Mouse (Mus musculus): ENCODE results near the gene Rhd. TPM values are rescaled to one million over a fixed set of nuclear protein-coding genes. Genes with fewer than 3 reads are reported as not detected.
A peak's percentile ranks its signal among the peaks of the same experiment; 100 is the strongest.

The Rhd gene
- polyA plus RNA-seq, 1 experiment from 2014 or later: 1.7 TPM

GRCm38 (mm10) chr4:134876171-134876570 lies 11.8 kb downstream of the Rhd start:
- no peak overlapping the region for H3K4me2 ChIP-seq (ENCODE audit: low read length)
- no peak overlapping the region for H3K27ac ChIP-seq (ENCODE audit: low read depth, low read length)
- no peaks in the 10 kb centered on the region for H3K36me3 ChIP-seq (ENCODE audit: control insufficient read depth, insufficient read depth, low read length)
- no peaks in the 10 kb centered on the region for H3K9me3 ChIP-seq (ENCODE audit: control insufficient read depth, low read length)
- peaks cover 5% of the 10 kb centered on the region for H3K4me1 ChIP-seq (ENCODE audit: control insufficient read depth, insufficient read depth, low read depth, low read length)
- H3K9ac ChIP-seq (ENCODE audit: low read depth, low read length): no peak overlapping the region
- no peak for ATAC-seq
- no peak overlapping the region for H3K4me3 ChIP-seq (ENCODE audit: low read length)
- 83% methylated on average over 9 of the region's 9 CpGs for WGBS
- no peaks in the 10 kb centered on the region for H3K27me3 ChIP-seq (replicated peaks; ENCODE audit: control insufficient read depth, insufficient read depth, low read length)

- WGBS: 2% methylated on average over 17 of the region's 17 CpGs
- H3K36me3 ChIP-seq (ENCODE audit: control insufficient read depth, insufficient read depth, low read length): no peaks in the 10 kb centered on the region
- H3K4me3 ChIP-seq (ENCODE audit: low read length): peak overlapping the region; percentile 36
- peak; percentile 42; the same call in 1 of the 2 replicates for ATAC-seq
- peak overlapping the region; percentile 57 for H3K9ac ChIP-seq (ENCODE audit: low read depth, low read length)
- H3K27ac ChIP-seq (ENCODE audit: low read depth, low read length): no peak overlapping the region
- H3K27me3 ChIP-seq (replicated peaks; ENCODE audit: control insufficient read depth, insufficient read depth, low read length): no peaks in the 10 kb centered on the region
- no peaks in the 10 kb centered on the region for H3K9me3 ChIP-seq (ENCODE audit: control insufficient read depth, low read length)
- peaks cover 5% of the 10 kb centered on the region for H3K4me1 ChIP-seq (ENCODE audit: control insufficient read depth, insufficient read depth, low read depth, low read length)
- H3K4me2 ChIP-seq (ENCODE audit: low read length): peak overlapping the region; percentile 77
Observed at GRCm38 (mm10) chr4:134879410-134879981, 15.2 kb downstream of the Rhd start.

GRCm38 (mm10) chr4:134880041-134880440 lies 15.7 kb downstream of the Rhd start:
- Histone ChIP-seq H3K27me3 (replicated peaks; ENCODE audit: control insufficient read depth, insufficient read depth, low read length) (no peaks in the 10 kb centered on the region), H3K4me3 (ENCODE audit: low read length) (no peak overlapping the region; the same call in 1 of the 2 replicates), H3K4me2 (ENCODE audit: low read length) (peak overlapping the region; percentile 77), H3K27ac (ENCODE audit: low read depth, low read length) (no peak overlapping the region), H3K36me3 (ENCODE audit: control insufficient read depth, insufficient read depth, low read length) (no peaks in the 10 kb centered on the region), H3K4me1 (ENCODE audit: control insufficient read depth, insufficient read depth, low read depth, low read length) (peaks cover 5% of the 10 kb centered on the region), H3K9me3 (ENCODE audit: control insufficient read depth, low read length) (no peaks in the 10 kb centered on the region), H3K9ac (ENCODE audit: low read depth, low read length) (peak overlapping the region; percentile 57)
- WGBS: 36% methylated on average over 6 of the region's 6 CpGs
- no peak for ATAC-seq

- no peak for ATAC-seq
- H3K4me1 ChIP-seq (ENCODE audit: control insufficient read depth, insufficient read depth, low read depth, low read length): peaks cover 5% of the 10 kb centered on the region
- no peak overlapping the region for H3K4me2 ChIP-seq (ENCODE audit: low read length)
- H3K27ac ChIP-seq (ENCODE audit: low read depth, low read length): no peak overlapping the region
- 31% methylated on average over 7 of the region's 7 CpGs for WGBS
- H3K4me3 ChIP-seq (ENCODE audit: low read length): no peak overlapping the region
- H3K9me3 ChIP-seq (ENCODE audit: control insufficient read depth, low read length): no peaks in the 10 kb centered on the region
- no peak overlapping the region for H3K9ac ChIP-seq (ENCODE audit: low read depth, low read length)
- no peaks in the 10 kb centered on the region for H3K36me3 ChIP-seq (ENCODE audit: control insufficient read depth, insufficient read depth, low read length)
- no peaks in the 10 kb centered on the region for H3K27me3 ChIP-seq (replicated peaks; ENCODE audit: control insufficient read depth, insufficient read depth, low read length)
Observed at GRCm38 (mm10) chr4:134883266-134883665, 18.9 kb downstream of the Rhd start.

GRCm38 (mm10) chr4:134883808-134884207 lies 19.5 kb downstream of the Rhd start:
- WGBS: 90% methylated on average over 10 of the region's 10 CpGs
- no peak overlapping the region for H3K4me3 ChIP-seq (ENCODE audit: low read length)
- no peak overlapping the region for H3K27ac ChIP-seq (ENCODE audit: low read depth, low read length)
- no peak overlapping the region for H3K4me2 ChIP-seq (ENCODE audit: low read length)
- H3K9ac ChIP-seq (ENCODE audit: low read depth, low read length): no peak overlapping the region
- no peaks in the 10 kb centered on the region for H3K9me3 ChIP-seq (ENCODE audit: control insufficient read depth, low read length)
- H3K27me3 ChIP-seq (replicated peaks; ENCODE audit: control insufficient read depth, insufficient read depth, low read length): no peaks in the 10 kb centered on the region
- peaks cover 5% of the 10 kb centered on the region for H3K4me1 ChIP-seq (ENCODE audit: control insufficient read depth, insufficient read depth, low read depth, low read length)
- no peak for ATAC-seq
- no peaks in the 10 kb centered on the region for H3K36me3 ChIP-seq (ENCODE audit: control insufficient read depth, insufficient read depth, low read length)

GRCm38 (mm10) chr4:134884364-134884763 lies 20.0 kb downstream of the Rhd start:
- no peak for ATAC-seq

GRCm38 (mm10) chr4:134892096-134892495 lies 27.8 kb downstream of the Rhd start:
- Histone ChIP-seq H3K9ac (ENCODE audit: low read depth, low read length) (no peak overlapping the region), H3K4me3 (ENCODE audit: low read length) (no peak overlapping the region), H3K27ac (ENCODE audit: low read depth, low read length) (no peak overlapping the region), H3K36me3 (ENCODE audit: control insufficient read depth, insufficient read depth, low read length) (peaks cover 10% of the 10 kb centered on the region), H3K9me3 (ENCODE audit: control insufficient read depth, low read length) (no peaks in the 10 kb centered on the region), H3K27me3 (replicated peaks; ENCODE audit: control insufficient read depth, insufficient read depth, low read length) (no peaks in the 10 kb centered on the region), H3K4me1 (ENCODE audit: control insufficient read depth, insufficient read depth, low read depth, low read length) (no peaks in the 10 kb centered on the region), H3K4me2 (ENCODE audit: low read length) (no peak overlapping the region)
- 72% methylated on average over 6 of the region's 6 CpGs for WGBS
- ATAC-seq: no peak

More at GRCm38 (mm10) chr4:134884364-134884763, 20.0 kb downstream of the Rhd start:
- Histone ChIP-seq H3K4me3 (ENCODE audit: low read length) (no peak overlapping the region), H3K9ac (ENCODE audit: low read depth, low read length) (no peak overlapping the region), H3K36me3 (ENCODE audit: control insufficient read depth, insufficient read depth, low read length) (no peaks in the 10 kb centered on the region), H3K4me1 (ENCODE audit: control insufficient read depth, insufficient read depth, low read depth, low read length) (peaks cover 5% of the 10 kb centered on the region), H3K4me2 (ENCODE audit: low read length) (no peak overlapping the region), H3K27me3 (replicated peaks; ENCODE audit: control insufficient read depth, insufficient read depth, low read length) (no peaks in the 10 kb centered on the region), H3K9me3 (ENCODE audit: control insufficient read depth, low read length) (no peaks in the 10 kb centered on the region), H3K27ac (ENCODE audit: low read depth, low read length) (no peak overlapping the region)
- WGBS: 93% methylated on average over 4 of the region's 4 CpGs

- H3K27me3 ChIP-seq (replicated peaks; ENCODE audit: control insufficient read depth, insufficient read depth, low read length): no peaks in the 10 kb centered on the region
- H3K27ac ChIP-seq (ENCODE audit: low read depth, low read length): no peak overlapping the region
- no peak overlapping the region for H3K4me3 ChIP-seq (ENCODE audit: low read length)
- no peak overlapping the region for H3K4me2 ChIP-seq (ENCODE audit: low read length)
- peaks cover 31% of the 10 kb centered on the region for H3K36me3 ChIP-seq (ENCODE audit: control insufficient read depth, insufficient read depth, low read length)
- no peak for ATAC-seq
- H3K4me1 ChIP-seq (ENCODE audit: control insufficient read depth, insufficient read depth, low read depth, low read length): no peaks in the 10 kb centered on the region
- no peak overlapping the region for H3K9ac ChIP-seq (ENCODE audit: low read depth, low read length)
- 79% methylated on average over 6 of the region's 6 CpGs for WGBS
- no peaks in the 10 kb centered on the region for H3K9me3 ChIP-seq (ENCODE audit: control insufficient read depth, low read length)
Observed at GRCm38 (mm10) chr4:134897256-134897655, 32.9 kb downstream of the Rhd start.

- H3K4me1 ChIP-seq (ENCODE audit: control insufficient read depth, insufficient read depth, low read depth, low read length): no peaks in the 10 kb centered on the region
- H3K36me3 ChIP-seq (ENCODE audit: control insufficient read depth, insufficient read depth, low read length): peaks cover 57% of the 10 kb centered on the region
- no peak for ATAC-seq
- no peak overlapping the region for H3K4me3 ChIP-seq (ENCODE audit: low read length)
- 93% methylated on average over 8 of the region's 8 CpGs for WGBS
- no peaks in the 10 kb centered on the region for H3K9me3 ChIP-seq (ENCODE audit: control insufficient read depth, low read length)
- no peaks in the 10 kb centered on the region for H3K27me3 ChIP-seq (replicated peaks; ENCODE audit: control insufficient read depth, insufficient read depth, low read length)
- H3K27ac ChIP-seq (ENCODE audit: low read depth, low read length): no peak overlapping the region
- no peak overlapping the region for H3K4me2 ChIP-seq (ENCODE audit: low read length)
- H3K9ac ChIP-seq (ENCODE audit: low read depth, low read length): no peak overlapping the region
Observed at GRCm38 (mm10) chr4:134901126-134901525, 36.8 kb downstream of the Rhd start.

Data from hindbrain, embryonic 16.5 days (tissue).